Mouse (Mus musculus) embryo, embryonic 10 days (tissue): ENCODE data around the gene Maz.

Experiments used
- DNase-seq: peaks from one replicate; pipeline ENCODE4 v3.0.0-alpha.2; 2015; ENCODE audit warnings: low spot score

Gene Maz

DNA sequence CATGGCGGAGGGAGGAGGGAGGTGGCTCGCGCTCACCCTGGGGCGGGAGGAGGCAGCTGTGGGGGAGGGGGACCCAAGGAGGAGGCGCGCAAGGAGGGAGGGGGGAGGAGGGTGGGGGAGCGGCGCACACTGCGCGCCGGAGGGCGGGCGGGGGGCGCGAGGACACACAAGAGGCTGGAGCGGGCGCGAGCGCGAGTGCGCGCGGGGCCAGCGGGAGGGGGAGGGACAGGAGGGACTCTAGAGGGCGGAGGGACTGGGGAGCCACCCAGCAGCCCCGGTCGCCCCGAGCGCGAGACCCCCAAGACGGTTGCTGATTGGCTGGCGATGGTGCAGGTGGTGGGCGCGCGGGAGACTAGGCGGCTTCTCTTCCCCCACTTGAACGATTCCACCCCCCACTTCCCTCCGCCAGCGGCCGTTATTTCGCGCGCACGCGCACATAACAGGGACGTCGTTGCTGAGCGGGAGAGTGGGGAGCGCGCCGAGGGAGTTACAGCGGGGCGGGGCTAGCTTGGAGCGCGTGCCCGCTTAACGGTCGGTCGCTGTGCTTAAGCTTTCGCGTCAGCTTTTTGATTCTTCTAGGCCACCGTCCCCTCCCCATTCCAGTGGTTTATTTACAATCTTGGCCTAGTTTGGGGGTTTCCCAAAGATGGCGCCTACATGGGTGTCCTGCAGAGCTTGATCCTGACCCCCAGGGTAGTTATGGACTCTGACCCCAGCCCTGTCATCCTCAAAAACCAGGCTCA is at the start of gene Maz:
Maz (minus strand) TSS at position 54 of the 743 bp plus-strand sequence.
- DNase-seq = peak; percentile 99

GRCm38 (mm10) chr7:127076188-127076587 is 49.4 kb upstream of the Maz start:
- DNase-seq = no peak

DNA sequence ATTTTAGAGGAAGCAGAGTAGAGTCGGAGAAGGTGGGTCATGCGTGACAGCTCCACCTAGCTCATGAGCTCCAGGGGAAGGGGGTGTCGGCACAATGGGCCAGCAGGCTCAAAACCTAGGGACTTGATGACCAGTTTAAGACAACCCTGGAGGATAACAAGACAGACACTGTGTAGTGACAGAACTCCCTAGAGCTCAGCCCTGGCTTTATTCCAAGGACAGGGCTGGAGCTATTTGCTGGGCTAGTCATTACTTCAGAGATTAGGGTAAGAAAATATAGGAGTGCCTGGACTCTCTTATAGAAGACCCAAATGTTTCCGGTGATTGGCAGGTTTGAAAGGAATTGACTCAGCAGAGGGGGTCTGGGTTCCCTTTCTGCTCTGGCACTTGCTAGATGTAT is 46.4 kb upstream of the Maz start:
- no peak for DNase-seq

DNA sequence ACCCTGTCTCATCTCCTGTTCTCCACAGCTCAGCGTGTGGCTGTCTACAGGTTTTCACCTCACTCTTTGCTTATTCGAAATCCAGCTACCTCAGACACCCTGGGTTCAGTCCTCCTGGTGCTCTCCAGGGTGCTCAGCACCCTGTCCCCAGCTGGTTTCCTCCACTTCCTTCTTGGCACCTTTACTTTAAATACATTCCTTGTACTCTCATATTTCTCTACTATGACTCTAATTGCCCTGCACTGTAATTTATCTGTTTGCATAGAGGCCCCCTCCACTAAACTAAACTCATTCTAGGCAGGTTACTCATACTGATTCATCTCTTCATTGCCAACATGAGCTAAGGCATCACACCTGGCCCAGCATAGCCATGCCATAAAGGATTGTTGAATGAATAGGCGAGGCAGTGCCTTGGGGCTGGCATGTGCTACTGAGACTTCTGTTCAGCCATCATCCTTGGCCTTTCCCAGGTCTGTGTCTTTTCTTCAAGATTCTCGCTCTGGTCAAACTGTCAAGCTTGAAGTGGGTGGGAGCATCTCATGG is 44.1 kb upstream of the Maz start:
- no peak for DNase-seq

DNA sequence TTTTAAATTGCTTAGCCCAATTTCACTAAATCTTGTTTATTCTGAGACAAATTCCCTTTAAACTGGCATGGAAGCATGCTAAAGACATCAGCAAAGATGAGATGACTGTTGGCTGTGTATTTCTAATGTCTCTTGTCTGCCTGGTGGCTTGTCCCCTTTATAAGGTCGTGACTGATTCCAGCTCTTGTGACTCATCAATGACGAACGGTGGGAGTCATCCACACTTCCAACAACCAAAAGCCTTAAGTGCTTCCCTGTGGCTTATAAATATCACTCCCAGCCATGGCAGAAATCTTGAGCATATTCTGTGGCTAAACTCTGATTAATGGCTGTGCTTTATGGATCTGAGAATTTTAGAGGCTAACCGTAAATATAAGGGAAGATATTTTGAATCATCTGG is 39.5 kb upstream of the Maz start:
- DNase-seq = no peak

DNA sequence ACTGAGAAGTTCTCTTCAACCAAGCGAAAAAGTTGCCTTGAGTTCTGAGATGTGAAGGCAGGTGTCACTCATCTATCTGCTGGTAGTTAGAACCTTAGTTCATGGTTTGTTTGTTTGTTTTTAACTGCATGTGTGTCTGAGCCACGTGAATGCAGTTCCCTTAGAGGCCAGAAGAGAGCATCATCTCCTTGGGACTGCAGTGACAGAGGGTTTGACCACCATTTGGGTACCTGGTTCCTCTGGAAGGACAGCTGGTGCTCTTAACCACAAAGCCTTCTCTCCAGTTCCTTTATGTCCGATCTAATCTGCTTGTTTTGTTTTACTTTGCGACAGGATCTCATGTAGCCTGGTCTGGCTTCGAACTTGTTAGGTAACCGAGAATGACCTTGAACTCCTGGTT is 38.7 kb upstream of the Maz start:
- DNase-seq = no peak

DNA sequence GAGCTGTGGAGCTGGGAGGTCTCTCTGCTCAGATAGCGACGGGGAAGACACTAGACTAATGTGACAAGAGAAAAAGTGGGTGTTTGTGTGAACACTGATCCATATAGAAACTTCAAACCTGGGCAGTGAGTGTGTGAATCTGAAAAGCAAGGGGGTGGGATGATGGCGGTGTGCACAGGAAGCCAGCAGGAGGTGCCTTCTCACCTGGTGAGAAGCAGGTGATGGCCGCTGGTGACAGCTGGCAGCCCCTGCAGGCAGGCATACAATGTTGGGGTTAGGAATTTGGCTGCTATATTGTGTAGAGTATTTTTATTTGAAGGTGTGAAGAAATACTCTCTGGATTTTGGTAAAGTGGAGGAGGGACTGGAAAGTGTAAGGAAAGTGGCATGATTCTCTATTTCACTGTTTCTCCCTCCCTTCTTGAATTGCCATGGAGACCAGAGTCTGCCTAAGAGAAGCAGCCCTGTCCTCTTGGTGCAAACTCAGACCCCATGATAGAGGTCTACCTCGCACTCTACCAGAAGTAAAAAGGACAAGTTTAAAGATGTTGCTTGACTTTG is 28.3 kb upstream of the Maz start:
- no peak for DNase-seq

DNA sequence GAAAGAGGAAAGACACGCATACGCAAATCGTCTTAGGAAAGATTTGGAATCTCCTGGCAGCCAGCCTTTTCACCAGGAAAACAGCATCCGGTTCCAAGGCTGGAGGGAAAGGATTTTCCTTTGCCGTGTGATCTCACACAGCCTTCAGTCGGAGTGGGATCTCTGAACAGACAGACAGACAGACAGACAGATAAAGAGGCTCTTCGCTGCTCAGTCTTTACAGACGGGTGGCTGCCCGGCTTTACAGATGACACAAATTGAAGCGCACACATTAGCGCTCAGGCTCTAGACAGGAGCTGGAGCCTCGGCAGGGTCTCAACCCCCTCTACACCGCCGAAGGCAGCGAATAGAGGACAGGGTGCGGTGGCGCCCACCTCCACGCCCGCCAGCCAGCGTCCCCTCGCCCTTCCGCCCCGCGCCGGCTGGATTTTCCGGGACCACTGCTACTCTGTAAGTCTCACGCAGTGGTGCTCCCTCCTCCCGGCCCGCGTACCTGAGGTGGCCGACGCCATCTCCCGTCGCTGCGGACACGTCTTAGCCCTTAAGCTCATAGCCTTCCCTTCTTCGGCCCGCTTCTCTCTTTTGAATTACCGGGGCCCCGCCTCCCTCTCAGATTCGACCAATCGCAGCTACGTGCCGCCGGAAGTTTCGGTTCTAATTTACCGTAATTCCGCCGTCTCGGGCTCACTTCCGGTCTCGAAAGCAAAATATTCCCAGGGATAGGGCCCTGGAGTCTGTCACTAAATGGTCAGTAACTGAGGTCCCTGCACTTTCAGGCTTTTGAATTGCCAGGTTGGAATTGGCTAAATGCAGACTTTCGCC is 15.2 kb upstream of the Maz start, which contains the start of gene Kif22:
Kif22 (minus strand) TSS at position 621 of the 822 bp plus-strand sequence.
- peak; percentile 97 for DNase-seq

GRCm38 (mm10) chr7:127031244-127031643 is 4.4 kb upstream of the Maz start:
- no peak for DNase-seq

- DNase-seq = no peak
Observed at GRCm38 (mm10) chr7:127030172-127030571, 3.3 kb upstream of the Maz start.

DNA sequence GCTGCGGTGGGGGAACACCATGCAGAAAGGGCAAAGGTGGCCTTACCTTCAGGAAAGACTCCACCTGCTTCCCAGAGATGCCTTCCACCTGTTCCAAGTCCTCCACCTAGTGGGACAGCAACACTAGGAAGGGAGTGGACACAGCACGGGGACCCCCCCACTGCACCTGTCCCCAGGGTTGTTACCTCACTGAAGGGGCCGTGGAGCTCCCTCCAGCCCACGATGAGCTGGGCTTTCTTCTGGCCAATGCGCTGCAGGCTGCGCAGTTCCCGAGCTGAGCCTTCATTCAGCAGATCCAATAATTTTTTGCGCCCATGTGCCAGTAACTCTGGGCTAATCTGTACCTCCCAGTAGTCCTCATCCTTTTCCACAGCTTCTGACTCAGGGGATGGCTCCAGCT is 1.0 kb upstream of the Maz start:
- DNase-seq = no peak

DNA sequence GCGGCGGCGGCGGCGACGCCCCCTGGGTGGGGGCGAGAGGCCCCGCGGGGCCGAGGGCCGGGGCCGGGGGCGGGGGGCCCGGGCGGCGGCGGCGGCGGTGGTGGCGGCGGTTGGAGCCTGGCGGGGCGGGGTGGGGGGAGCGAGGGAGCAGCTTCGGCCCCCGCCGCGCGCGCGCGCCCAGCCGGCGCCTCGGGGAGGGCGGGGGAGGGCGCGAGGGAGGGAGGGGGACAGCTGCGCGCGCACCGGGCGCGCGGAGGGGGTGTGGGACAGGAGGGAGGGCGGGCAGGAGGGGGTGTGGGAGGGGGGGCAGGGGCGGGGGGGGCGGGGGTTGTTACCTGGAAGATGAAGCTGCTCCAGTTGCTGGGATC is 237 bp downstream of the Maz start:
- no peak for DNase-seq

DNA sequence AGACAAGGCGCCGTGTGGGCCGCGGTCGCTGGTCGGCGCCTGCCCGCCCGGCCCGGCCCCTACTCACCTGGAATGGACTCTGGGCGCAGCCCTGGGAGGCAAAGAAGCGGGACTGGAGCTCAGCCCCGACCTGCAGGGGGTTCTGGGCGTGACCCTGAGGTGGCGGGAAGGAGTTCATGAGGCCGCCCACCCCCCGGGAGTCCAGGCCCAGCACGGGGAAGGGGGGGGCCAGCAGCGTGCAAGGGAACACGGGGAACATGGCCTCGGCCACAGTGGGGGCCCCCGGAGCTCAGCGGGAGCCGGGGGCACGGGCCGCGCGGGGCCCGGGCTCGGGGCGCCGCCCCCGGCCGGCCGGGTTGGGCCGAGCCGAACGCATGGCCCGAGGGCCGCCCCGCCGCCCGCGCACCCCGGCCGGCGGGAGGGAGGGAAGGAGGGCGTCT is 656 bp downstream of the Maz start:
- peak; percentile 77 for DNase-seq

GRCm38 (mm10) chr7:127025556-127026160 is 1.2 kb downstream of the Maz start:
- no peak for DNase-seq

DNA sequence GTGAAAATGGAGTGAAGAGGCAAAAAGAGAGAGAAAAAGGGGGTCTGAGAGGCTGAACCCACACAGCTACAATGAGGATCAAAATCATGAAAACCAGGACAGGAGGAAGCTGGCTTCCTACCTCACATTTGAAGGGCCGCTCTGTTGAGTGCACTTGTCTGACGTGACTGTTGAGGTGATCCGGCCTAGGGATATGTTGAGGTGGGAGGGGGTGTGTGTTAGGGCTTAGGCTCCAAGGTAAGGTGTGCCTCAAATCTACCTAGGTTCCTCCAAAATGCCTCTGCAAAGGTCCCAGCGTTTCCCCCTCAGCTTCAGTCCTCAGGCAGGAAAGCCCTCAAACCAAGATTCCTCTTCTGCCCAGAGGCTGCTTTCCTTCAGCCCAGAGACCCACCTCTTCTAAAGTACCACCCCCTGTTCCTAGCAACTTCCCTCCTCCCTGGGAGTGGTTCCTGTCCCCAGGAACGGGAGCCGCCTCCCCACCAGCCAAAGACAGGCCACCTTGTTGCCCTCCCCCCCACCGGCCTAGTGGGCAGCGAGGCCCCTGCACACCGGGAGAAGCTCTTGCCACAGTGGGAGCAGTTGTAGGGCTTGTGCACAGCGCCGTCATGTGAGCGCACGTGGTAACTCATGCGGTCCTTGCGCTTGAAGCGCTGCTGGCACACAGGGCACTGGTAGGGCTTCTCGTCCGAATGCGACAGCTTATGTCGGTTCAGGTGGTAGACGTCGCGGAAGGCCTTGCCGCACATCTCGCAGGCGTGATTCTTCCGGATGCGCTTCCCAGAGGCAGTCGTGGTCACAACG is 1.9 kb downstream of the Maz start:
- DNase-seq = peak; percentile 87

DNA sequence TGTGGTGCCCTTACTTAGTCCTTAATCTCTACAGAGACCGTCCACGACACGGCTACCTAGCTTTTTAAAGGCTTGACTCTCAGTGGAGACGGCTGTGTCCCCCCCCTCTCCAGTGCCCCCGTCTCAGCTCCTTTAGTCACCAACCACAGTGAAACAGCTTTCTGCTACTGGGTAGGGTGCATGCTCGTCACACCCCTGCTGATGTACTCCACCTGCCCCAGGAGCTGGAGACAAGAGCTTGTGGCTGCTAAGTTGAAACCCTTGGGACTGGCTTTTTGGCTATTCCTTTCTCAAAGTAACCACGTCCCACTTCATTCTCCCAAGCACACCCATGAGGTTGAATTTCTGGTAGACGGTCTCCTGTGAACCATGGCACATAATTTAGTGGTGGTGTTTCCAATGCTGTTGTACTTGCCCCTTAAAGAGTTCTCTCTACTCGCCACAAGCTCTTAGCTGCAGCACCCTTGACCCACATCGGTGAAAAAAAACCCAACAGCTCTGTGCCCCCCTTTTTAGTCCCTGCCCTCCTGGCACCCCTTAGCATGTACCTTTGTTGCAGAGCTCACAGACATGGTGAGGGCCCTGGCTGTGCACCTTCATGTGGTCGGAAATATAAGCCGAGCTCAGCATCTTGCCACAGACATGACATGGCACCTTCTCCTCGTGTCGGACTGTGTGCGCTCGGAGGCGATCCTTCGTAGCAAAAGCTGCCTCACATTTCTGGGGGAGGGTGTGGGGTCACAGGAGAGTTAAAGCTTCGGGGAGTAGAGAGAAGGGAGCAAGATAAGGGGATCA is 2.7 kb downstream of the Maz start:
- DNase-seq = no peak

- DNase-seq = no peak
Observed at GRCm38 (mm10) chr7:127023272-127023691, 3.6 kb downstream of the Maz start.

GRCm38 (mm10) chr7:127022528-127023271 is 4.1 kb downstream of the Maz start:
- no peak for DNase-seq

- DNase-seq = peak; percentile 49
Observed at GRCm38 (mm10) chr7:127021563-127022527, 5.0 kb downstream of the Maz start.
